Mouse (Mus musculus): ENCODE data around the gene Prkaca.

The Prkaca gene

DNA sequence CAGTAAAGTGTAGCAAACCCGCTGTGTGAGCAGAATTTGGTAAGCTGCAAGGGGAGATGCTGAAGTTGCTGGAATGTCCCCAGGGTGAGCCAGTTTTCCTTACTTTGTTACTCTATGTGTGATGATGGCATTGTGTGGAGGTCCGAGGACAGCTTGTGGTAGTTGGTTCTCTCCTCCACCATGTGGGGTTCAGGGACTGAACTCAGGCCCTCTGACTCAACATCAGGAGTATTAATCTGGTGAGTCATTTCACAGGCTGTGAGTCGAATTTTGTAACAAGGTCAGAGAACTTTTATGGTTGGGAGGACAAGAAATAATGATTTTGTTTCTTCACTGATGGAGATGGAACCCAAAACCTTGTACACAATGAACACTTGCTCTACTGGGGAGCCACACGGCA, 60.0 kb downstream of the Prkaca start:
- DNase-seq (ENCODE audit: low read depth, low spot score), result peak; percentile 88

DNA sequence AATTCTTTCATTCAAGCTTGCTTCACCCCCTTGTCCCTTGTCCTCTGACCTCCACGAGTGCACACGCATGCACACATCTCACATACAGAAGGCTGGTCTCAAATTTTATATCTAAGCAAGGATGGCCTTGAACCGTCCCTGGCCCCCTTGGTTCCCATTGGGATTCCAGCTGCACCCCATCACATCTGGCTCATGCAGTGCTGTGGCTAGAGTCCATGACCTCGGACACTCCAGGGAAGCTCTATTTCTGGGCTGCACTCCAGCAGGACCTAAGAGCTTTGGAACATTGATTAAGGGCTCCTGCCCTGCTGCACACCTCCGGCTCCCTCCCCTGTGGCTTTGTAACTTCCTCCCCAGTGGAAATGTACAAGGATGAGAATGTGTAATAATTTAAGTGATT, 65.2 kb downstream of the Prkaca start:
- DNase-seq (ENCODE audit: low read depth, low spot score), result peak; percentile 56

DNA sequence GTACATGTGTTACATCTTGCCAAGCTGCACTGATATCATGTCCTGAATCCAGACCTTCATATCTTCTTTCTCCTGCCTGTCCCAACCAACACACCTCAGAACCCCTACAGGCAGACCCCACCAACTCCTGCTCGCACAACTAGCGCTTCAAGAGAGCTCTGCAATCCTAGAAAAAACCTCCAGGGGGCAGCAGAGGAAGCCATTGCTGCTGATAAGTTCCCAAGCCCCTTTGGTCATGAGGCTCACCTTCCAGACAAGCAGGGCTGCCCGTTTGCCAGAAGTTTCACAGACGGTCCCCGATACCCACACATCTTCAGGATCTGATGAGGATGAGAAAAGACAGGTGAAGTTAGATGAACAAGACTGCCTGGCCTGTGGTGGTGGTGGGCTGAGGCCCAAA, 66.3 kb downstream of the Prkaca start:
- DNase-seq (ENCODE audit: low read depth, low spot score), result peak; percentile 84

DNA sequence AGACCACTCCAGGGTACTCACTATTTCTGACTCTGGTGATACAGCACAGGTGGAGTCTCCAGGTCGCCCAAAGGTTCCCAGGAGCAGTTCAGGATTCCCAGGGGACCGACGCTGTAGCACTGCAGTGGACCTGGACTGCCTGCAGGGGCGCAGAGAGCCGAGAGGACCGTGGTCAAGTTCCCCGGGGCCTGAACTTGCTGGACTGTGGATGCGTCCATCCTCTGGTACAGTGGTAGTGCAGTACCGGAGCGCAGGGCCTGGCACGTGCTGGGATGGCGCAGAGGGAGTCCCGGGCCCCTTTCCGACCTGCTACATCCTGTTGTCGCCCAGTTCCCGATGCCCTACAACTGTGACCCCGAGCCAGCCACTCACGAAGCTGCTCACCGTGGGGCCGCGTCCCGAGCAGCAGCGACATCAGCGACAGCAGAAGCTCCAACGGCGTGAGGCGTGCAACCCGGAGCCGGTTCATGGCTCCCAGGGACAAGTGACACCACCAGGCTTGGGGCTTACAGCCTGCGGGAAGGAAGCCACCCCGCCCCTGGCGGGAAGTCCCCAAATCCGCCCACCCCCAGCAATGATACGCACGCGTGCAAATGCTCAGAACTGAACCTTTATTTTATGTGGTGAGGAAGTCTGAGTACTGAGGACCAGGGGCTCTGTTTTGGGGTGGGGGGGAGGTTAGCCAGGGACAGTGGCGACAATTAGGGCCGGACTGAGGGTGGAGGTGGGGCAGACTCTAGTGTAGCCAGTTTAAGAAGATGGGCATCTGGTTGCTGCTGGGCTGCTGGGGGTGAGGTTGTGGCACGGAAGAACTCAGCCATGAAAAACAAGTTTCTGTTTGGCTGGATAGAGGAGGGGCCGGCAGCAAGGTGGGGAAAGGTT, 69.5 kb downstream of the Prkaca start, which contains the start of gene Il27ra:
Gene Il27ra, minus strand, starts transcription at position 524 of the 882 bp plus-strand sequence.
- DNase-seq (ENCODE audit: low read depth, low spot score), result no peak

DNA sequence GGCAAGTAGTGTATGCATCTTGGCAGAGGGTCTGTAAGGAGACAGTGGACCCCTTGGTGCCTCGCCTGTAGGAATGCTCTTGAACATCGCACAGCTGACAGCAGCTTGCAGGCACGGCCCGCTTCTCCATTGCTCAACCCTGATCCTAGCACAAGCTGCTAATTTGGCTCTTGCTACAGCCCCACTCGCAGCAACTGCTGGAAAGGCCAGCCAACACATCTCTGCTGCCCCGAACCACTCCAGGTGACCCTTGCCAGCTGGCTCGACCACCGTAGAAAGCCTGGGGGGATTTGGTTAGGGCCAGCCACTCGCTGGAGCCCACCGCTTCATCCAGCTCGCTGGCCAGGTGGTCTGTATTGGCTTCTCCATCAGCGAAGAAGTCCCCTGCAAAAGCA, 70.2 kb downstream of the Prkaca start:
- DNase-seq (ENCODE audit: low read depth, low spot score), result no peak

DNA sequence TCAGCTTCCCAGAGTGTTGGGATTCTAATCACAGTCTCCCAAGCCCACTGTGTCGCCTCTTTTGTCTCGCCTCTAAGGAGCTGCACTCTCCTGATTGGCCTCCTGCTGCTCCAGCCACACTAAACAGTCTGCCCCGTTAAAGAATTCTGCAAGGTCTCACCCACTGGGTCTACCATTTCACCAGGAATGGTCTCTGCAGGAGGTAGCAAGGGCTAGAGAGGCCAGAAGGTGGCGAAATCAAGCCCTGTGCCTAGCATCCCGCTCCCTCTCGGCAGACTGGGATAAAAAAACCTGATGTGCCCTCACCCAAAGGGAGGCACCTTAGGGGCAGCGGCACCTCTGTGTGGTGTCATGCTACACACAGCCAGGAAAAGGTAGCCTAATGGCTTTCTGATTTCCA, 71.3 kb downstream of the Prkaca start:
- DNase-seq (ENCODE audit: low read depth, low spot score), result no peak

DNA sequence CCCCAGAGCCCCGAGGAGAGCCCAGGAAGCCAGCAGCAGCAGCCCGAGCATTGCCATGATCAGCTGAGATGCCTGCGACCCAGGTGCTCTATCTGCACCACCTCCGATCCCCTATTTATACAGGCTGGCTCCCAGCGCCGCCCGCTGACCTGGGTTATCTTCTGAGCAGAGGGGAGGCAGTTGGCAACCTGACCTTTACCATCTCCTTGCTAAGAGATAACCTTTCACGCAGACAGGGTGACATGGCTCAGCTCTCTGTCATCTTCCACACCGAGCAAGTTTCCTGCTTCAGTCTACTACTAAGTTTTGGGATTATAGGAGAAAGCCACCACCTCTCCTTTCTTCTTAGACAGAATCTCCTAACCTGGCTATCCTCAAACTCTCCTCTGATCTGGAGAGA, 72.1 kb downstream of the Prkaca start, which contains the start of gene Rln3:
Gene Rln3, minus strand, starts transcription at position 101 of the 400 bp plus-strand sequence.
- DNase-seq (ENCODE audit: low read depth, low spot score), result no peak

Data from 3T3-L1 (cell line).